Mouse (Mus musculus): Measurements from ENCODE around the gene Myo16.

Myo16 gene

DNA sequence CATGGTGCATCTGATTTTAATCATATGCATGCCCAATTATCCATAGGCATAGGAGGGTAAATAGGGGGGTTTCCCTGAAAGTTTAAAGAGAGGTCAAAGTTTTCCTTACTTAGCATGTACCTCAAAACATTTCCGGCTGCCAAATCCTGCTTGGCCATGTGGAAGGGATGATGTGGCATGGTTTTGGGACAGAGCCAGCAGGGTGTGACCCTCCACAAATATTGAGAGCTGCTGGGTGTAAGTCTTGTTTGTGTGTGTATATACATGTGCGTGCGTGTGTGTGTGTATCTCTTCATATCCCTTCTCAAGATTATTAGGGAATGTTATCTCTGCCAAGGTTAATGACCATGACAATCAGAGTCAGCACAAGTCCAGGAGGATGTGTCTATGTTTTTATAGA, 150.3 kb downstream of the Myo16 start:
- DNase-seq (ENCODE audit: low spot score): no peak

DNA sequence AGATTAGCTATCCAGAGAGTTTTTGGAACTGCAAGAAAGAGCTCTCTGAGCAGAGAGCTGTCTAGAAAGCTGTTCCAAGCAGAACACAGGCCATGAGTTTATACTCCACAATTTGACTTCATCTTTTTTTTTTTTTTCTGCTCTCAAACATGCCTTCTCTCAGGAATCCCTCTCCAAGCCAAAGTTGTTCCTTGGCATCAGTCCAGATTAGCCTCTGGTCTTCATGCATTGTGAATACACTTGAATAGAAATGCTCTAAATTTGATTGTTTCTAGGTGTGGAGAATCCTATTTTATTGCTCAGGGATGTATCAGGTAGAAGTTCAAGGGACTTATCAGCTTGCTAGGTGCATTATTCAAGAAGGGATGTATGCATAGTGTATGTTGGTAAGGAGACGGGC, 151.0 kb downstream of the Myo16 start:
- no peak for DNase-seq (ENCODE audit: low spot score)

- DNase-seq (ENCODE audit: low spot score): no peak
Measured at GRCm38 (mm10) chr8:10307345-10307744, 153.6 kb downstream of the Myo16 start.

DNA sequence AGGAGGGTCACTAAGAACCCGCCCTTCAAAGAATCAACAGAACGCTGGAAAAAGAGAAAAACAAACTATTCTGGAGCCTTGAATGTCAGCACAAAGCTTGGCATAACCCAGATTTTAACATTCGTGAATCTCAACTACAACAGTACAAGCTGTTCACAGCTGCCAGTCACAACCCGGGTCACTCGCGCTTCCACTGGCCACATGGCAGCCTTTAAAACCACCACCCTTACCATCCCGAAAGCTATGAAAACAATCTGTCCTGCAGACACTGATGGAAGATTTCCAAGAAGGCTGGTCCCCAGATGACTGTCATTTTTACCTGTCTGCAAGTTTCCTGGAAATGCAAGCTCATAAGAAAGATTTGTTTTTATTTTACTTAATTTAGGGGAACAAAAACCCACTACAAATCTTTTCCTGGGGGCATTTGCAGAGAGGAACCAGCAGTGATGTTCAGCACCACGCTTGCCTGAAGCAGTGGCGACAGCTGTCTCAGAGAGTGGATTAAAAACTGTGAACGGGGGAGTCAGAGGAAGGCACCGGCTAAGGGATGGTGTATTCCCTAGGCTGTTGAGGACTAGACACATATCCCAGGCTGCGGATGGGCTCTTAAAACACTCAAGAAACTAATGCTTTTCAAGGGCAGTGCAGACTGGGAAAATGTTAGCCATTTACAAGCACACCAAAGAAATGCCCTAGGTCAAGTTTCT, 154.2 kb downstream of the Myo16 start:
- no peak for DNase-seq (ENCODE audit: low spot score)

DNA sequence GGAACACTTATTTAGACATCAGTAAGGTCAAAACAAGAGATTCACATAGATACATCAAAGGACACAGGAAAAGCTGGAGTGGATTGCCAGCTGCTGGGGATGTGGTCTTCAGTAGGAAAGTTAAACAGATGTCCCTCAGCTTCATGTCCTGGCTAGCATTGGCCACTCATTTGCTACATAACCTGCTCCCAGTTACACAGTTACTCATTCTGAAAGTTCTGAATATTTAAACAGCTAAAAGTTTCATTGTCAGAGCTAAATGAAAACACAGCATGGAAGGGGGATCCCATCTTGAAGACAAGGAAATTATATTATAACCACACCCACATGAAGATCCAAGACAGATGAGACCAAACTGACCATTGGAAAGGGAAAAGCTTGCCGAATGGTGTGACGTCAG, 156.8 kb downstream of the Myo16 start:
- DNase-seq (ENCODE audit: low spot score): no peak

DNA sequence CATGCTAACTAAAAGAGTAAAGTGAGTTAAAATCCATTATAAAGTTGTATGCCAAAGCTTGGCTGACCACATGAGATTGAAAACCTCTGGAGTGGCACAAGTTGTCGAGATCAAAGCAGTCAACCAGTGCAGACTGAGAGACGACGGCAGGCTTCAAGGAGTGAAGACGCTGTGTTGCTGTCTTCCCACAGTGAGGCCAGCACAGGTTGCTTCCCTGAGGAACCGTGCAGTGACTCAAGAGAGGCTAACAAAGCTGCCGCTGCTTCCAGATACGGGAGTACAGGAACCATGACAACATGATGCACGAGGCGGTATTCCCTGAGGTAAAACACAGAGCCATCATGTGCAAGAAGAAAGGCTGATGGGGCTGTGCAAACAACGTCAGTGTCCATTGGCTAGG, 158.6 kb downstream of the Myo16 start:
- DNase-seq (ENCODE audit: low spot score): no peak

DNA sequence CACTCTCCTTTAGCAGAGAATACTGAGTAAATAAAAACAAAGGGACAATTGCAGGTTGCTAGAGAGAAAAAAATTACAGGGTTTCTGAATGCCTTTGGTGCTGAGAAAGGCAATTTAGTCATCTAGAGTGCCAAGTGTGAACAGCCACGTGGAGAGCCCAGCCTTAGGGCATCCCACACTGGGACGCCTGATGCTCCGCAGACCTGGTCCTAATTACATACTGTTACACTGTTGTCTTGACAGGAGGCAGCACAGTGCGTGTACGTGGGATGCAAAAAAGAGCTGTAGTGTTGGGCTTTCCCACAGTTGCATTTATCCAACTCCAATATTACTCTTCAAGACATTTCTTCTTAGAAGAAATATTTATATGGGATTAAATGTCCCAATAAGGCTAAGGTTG, 162.5 kb downstream of the Myo16 start:
- DNase-seq (ENCODE audit: low spot score): no peak

- DNase-seq (ENCODE audit: low spot score): no peak
Measured at GRCm38 (mm10) chr8:10318103-10318502, 164.4 kb downstream of the Myo16 start.

GRCm38 (mm10) chr8:10350451-10350850, 196.7 kb downstream of the Myo16 start:
- DNase-seq (ENCODE audit: low spot score): no peak

GRCm38 (mm10) chr8:10358711-10359110, 205.0 kb downstream of the Myo16 start:
- DNase-seq (ENCODE audit: low spot score): no peak

DNA sequence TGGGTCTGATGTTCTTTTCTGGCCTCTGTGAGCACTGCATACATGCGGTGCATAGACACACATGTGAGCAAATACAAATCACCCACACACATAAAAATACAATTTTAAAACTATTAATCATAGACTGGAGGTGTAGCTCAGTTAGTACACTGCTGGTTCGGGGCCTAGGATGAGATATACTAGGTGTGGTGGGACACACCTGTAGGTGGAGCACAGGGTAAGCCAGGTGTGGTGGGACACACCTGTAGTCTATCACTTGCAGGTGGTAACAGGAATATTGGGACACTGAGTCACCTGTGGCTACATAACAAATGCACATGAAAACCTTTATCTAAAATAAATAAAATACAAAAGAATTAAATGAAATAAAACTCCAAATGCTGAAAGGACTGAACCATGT, 209.2 kb downstream of the Myo16 start:
- DNase-seq (ENCODE audit: low spot score): no peak

DNA sequence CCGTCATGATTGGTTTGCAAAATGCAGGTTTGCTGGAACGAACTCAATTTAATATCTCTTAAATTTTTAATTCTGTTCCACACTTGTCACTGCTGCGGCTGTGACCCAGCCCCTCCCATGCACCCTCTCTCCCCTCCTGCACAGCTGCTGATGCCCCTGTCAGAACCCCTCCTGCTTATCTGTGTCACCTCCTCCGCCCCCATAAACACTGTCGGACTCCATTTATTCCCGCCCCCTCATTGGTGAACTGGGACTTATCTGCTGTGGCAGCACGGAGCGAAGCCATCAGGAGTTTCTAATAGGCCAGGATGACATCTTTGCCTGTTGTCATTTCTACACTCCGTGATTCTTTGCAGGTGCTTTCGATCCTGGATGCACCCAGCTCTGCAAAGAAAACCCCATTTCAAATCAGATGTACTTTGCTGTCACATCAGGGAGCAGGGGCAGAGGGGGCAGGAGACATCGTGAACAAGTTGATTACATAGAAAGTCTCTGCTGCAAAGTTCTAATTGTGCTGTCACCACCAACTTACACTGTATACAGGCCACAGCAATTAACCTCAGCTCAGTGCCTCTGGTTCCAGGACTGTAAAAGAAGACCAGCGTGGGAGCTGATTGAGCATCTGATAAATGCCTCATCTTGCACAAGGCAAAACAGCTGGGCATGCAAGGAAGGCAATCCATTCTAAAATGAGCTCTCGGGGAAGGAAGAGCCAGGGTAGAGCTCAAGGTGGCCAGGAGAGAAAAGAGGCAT, 210.1 kb downstream of the Myo16 start:
- DNase-seq (ENCODE audit: low spot score): no peak

- no peak for DNase-seq (ENCODE audit: low spot score)
Measured at GRCm38 (mm10) chr8:10366141-10366540, 212.4 kb downstream of the Myo16 start.

DNA sequence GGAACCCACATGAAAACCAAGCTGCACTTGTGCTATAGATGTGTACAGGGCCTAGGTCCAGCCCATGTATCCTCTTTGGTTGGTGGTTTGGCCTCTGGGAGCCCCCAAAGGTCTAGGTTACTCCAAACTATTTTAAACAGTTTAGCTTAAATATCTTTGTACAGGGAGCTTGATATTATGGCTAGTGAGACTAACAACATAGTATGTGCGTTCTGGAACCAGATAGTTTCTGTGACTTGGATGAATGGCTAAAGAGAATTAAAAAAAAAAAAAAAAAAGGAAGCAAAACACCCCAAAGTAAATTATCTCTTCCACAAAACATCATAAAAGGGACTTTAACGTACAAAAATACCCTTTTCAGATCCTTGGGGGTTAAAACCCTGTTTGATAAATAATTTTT, 218.9 kb downstream of the Myo16 start:
- DNase-seq (ENCODE audit: low spot score): no peak

- no peak for DNase-seq (ENCODE audit: low spot score)
Measured at GRCm38 (mm10) chr8:10387143-10387542, 233.4 kb downstream of the Myo16 start.

DNA sequence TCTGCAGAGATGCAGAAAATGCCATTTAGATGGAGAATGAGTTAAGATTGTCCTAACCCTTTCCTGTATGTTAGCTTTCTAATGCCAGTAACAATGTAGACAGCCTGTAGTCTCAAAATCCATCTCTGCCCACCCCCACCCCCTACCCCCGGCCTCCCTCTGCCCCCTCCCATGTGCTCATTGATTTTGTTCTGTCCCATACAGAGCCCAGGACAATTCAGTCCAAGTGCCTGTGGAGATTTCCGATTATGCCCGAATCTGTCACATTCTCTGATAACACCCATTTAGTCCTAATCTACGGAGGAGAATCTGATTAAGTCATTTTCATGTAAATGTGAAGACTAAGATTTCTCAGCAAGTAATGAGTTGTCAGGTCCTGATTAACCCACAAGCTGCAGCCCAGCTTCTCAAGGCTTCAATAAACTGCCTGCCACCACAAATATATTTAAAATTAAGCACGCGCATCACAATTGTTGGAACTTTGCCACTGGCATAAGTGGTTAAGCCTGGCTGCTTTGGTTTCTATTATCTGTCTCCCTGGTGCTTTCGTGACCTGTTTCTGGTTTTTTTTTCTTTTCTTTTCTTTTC, 237.5 kb downstream of the Myo16 start:
- no peak for DNase-seq (ENCODE audit: low spot score)

DNA sequence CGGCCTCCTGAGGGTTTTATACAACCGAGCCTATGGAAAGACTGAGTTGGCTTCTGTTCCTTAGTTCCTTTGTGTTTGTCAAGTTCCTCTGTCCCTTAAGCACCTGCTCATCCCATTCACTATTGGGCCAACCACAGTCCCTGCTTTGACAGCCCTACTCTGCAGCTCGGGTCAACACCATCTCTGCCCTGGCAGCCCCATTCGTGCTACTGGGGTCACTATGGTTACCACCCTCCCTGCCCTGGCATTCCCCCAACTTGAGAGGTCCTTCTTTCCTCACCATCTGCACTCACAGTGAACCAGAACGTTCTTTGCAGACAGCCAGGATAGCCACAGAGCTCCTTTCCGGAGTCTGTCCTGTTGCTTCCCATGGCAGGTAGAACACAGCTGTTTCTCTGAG, 238.2 kb downstream of the Myo16 start:
- no peak for DNase-seq (ENCODE audit: low spot score)

- DNase-seq (ENCODE audit: low spot score): no peak
Measured at GRCm38 (mm10) chr8:10394506-10394905, 240.8 kb downstream of the Myo16 start.

DNA sequence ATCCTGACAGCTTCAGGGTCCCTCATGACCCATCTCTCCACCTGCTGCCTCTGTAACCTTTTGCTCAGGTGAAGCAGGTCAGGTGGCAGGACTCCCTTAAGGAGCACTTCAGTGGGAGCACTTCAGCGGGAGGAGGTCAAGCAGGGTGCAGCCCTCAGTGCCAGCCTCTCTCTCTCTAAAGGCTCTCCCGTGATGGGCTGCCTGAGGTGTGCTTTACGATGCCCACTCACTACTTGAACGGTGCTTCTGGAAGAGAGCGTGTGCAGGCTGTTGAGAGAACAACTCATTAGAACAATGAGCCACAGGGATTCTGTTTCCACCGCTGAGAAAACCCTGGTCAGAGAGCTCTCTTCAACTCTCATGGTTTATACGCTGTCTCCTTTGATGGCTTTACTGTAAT, 241.4 kb downstream of the Myo16 start:
- no peak for DNase-seq (ENCODE audit: low spot score)

- DNase-seq (ENCODE audit: low spot score): no peak
Measured at GRCm38 (mm10) chr8:10402606-10403005, 248.9 kb downstream of the Myo16 start.

DNA sequence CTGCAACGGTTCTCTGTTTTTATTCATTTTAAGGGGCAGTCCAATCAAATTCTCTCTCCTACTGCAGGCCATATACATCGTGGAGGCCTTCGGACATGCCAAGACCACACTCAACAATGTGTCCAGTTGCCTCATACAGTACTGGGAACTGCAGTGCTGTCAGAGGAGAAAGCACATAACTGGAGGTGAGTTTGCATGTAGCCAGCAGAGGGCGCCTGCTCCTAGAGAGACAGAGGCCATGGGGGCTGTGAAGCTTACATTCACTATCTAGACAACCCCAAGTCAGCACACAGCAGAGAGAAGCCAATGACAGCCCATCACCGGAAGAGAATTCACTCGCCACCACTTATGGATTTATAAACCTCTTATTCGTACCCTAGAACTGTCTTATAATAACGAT, 251.8 kb downstream of the Myo16 start:
- DNase-seq (ENCODE audit: low spot score): no peak

- DNase-seq (ENCODE audit: low spot score): no peak
Measured at GRCm38 (mm10) chr8:10409043-10409442, 255.3 kb downstream of the Myo16 start.

GRCm38 (mm10) chr8:10411511-10411910, 257.8 kb downstream of the Myo16 start:
- DNase-seq (ENCODE audit: low spot score): no peak
